Mouse (Mus musculus) thymus, adult 2 months (tissue): Measurements from ENCODE around the gene Zfp384.

Source experiments
- CTCF ChIP-seq: fragments of 200-500 bp; IDR thresholded peaks from 2 replicates; pipeline ENCODE4 v1.5.1; 2012; ENCODE audit warnings: mild to moderate bottlenecking, control low read depth, low read length, moderate library complexity, borderline replicate concordance; ENCODE audit not compliant: control insufficient read depth, poor library complexity, insufficient read depth; ENCODE audit errors: extremely low read depth
- POLR2A ChIP-seq: fragments of 200-500 bp; IDR thresholded peaks from 2 replicates; pipeline ENCODE4 v1.6.1; 2012; ENCODE audit warnings: mild to moderate bottlenecking, low read length, control low read depth, moderate library complexity; ENCODE audit not compliant: control insufficient read depth, poor library complexity, insufficient read depth; ENCODE audit errors: extremely low read depth

- no peak for TF ChIP-seq POLR2A
- TF ChIP-seq CTCF: no peak
Measured at GRCm38 (mm10) chr6:125082801-125083386, 73.9 kb downstream of the Zfp384 start.
